Mouse (Mus musculus) frontal cortex, postnatal 10 days (tissue): ENCODE measurements around the gene Rasal2.

Experiments used
- DNase-seq, 2 experiments: peaks; one replicate each; pipeline ENCODE4 v3.0.0; 2022; ENCODE audit warnings: low spot score in 2 of 2, mixed read lengths in 1 of 2

Rasal2 gene

DNA sequence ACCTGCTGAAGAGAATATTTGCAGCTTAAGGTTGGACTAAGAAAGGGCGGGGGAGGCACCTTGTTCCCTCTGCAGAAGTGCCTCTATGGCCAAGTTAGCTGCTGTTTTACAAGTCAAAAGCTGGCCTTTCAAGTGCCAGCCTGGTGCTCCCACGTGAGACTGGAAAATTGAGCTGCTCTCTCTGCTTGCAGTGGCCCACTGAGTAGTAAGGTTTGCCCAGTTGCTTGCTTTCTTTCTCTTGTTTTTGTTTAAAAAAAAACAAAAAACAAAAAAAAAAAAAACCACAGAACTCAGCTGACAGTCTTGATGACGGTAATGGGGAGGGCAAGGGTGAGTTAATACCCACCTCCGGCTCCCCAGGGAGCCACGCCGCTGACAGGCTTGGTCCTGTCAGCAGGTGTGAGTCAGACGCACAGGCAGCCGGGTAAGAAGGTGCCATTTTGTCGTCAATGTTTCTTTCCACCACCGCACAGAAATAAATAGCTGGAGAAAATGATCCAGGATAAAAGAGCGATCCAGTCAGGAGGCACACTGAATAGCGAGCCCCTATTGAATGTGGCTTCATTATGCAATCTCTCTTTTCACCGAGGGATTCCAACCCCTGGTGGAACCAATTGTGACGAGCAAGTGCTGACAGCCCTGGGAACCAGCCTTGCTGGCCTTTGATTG is 27.7 kb upstream of the Rasal2 start:
- DNase-seq: no peak

DNA sequence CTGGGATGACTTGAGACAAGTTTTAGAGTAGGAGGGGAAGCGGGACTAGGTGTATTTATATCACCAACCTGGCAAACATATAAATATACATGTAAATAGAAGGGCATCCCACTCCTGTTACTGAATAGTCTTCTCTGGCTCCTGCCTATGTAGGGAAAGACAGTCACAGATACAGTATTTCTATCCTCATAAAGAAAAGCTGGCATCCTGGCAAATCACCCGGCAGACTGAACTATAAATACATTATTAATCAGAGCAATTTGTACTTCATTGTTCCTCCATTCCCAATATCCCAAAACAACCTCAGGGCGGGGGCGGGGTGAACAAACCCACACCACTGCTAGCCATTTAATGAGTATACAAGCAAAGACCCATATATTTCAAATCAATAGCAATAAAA is 26.7 kb upstream of the Rasal2 start:
- no peak for DNase-seq

DNA sequence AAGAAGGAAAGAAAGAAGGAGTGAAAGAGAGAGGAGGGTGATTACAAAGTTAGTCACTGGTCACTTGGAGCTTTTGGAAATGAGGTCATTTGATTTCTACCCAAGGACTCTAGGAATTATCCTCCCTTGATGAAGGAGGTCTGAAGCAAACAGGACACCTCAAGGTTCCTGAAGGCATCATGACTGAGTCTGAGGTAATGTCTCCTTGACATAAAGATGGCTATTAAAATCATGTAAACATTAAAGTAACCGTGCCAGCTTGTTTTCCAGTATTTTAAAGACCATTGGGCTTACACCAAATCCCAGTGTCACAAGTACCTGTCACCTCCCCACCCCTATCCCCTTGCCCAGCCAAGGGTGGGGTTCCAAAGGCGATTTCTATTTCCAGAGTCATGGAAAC is 25.9 kb upstream of the Rasal2 start:
- DNase-seq: no peak

DNA sequence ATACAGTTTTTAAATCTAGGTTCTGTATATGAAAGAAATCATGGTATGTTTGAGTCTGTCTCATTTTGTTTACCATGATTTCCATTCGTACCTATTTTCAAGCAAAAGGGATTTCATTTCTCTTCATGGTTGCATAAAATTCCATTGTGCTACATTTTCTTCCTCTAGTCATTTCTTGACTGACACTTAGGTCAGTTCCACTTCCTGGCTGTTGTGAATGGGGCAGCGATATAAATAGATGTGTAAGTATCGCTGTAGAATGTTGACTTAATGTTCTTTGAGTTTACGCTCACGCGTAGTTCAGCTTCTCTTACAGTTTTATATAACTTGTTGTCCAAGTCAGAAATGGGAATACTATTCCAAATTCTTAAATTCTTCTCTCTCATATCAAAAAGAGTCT is 23.5 kb upstream of the Rasal2 start:
- no peak for DNase-seq

DNA sequence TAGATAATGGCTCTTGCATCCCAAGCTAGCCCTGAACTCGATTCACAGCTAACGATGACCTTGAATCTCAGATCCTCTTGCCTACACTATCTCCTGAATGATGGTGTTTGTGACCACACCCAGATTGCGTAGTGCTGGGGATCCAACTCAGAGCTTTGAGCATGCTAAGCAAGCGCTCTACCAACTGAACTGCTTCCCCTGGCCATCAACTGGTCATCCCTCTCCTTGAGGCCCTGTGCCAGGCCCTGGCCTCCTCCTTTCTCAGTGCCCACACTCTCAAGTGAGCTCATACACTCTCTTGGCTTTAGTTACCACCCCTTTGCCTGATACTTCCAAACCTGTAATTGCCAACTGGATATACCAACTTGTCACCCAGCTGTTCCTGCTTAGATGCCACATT is 22.0 kb upstream of the Rasal2 start:
- DNase-seq: no peak

DNA sequence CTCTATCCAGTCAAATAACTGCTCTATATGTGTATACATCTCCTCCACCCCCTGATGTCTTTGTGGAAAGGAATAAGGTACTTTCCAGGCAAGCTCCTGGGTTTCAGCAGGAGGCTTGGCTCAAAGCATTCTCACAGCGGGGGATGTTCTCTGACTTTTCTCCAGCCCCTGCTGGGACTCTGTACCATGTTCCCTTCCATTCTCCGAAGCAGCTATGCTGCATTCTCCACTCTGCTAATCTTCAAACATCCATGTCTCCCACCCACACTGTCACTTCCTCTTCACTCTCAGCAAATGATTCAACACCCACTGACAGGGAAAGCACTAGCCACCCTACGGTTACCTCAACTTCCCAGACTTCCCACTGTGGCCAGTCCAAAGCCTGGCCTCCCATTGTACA is 20.9 kb upstream of the Rasal2 start:
- no peak for DNase-seq

DNA sequence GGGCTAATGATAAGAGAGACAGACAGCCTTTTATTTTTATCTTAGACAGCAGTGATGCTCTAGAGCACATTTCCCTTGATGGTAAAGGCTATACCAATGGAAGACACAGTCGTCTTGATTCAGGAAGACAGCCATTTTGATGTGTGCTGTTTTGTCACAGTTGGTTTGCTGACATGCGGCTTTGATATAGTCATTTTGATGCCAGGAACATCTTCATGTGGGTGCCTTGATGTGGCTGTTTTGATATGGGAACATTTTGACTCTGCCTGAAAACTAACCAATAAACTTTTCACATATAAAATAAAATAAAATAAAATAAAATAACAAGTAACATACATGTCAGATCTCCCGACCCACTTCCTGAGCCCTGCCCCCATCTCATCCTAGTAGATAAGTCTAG is 16.0 kb upstream of the Rasal2 start:
- DNase-seq: no peak

DNA sequence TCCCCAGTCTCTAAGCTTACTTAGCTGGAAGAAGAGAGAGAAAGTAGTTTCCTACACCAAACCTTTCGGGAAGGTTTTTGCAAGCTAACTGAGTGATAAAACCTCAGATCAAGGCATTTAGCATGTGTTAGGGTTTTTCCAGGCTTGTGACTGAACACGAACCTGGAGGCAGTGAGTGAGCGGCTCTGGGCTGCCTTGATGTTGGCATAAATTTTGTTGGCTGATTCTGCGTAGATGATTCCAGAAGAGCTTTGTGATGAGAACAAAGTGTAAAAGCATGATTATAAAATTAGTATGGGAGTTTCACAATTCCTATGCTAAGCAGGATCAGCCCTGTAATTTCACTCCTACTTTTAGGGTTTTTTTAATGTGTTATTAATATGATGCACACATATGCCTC is 15.2 kb upstream of the Rasal2 start:
- no peak for DNase-seq

DNA sequence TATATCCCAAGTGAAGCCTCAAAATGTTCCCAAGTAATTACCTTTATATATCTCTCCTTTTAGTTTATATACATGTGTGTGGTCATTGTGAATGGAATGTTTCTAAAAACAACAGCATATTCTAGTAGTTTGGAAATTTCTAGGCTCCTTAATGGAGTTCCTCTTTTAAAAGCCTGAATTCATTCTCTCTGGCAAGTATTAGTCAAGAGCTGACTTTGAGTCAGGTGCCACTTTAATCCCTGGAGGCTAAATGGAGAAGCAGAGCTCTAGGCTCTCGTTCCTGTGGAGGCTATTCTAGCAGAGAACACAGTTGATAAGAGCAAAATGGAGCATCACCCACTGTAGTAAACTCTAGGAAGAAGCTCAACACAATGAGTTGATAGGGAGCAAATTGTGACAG is 14.5 kb upstream of the Rasal2 start:
- DNase-seq: no peak

DNA sequence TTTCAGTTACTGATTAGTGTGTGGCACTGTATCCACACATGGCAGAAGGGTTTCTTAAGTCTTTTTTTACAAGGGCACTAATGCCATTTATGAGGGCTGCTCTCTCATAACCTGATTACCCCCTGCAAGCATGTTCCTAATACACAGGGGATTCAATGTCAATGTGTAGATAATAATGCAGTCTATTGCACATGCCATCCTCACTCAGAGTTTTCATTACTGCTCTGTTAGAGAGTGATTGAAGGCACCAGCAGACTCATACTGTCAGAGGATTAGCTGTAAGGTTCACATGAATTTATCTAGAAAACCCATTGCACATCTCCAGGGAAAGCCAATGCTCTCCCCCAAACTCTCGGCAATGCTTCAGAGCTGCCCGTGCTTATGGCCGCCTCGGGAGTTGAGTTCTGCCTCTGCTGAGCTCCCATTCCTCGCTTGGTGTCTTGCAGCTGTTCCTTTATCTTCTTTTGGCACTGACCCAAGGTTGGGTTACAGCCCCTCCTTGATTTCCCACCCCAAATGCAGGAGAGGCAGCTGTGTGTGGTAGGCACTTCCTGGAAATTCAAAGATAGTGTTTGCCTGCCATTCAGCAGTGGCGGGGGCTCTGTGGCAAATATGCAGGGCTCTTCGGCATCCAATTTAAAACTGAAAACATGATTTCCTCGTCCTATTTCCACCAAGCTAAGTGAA is 13.5 kb upstream of the Rasal2 start:
- no peak for DNase-seq

DNA sequence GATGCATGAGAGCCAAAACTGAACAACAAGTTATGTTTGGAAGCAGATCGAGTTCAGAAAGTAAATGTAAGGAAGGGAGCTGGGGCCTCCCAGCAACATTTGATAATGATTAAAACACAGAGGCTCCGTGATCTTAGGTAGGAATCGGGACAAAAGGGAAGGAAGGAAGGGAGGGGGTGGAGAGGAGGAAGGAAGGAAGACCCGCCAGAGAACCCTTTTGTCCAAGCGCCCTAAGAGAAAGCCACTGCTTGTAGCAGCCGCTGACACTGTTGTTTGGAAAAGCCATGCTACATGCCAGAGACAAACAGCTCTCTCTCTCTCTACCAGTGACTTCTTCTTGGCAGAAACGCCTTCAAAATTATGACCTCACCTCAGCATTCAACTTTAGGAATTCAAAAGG is 5.5 kb upstream of the Rasal2 start:
- DNase-seq: no peak

DNA sequence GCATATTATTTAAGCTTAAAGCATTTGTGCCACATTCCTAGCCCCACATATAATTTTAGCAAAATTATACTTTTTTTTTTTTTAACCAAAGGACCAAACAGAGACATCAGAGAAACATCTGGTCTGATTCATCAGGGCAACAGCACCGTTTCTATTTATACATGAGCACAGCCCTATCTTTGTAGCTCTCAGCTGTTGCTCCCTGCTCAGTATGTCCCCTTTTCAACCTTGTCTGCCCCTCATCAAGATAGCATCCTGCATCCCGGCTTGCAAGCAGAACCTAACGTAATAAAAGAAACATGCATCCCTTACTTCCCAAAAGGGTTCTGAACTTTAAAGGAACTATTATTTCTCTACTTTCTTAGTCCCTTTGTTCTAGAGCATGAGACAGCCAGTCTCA is 5.0 kb upstream of the Rasal2 start:
- no peak for DNase-seq

DNA sequence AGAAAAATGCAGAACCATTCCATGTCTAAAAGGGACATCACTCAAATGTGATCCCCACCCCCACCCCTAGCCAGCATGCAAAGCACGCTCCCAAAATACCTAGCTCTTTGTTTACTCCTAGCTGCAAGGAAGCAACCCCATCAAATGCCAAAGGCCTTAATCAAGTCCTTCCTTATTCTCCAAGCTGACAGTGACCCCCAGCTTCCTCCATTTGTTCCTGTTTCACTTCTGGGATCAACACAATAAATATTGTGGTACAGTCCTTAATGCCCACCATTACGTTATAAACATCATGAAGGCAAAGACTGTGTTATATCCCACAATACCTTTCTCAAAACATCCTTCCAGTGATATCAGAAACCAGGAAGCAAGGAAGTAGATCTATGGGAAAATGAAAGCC is 4.2 kb upstream of the Rasal2 start:
- no peak for DNase-seq

DNA sequence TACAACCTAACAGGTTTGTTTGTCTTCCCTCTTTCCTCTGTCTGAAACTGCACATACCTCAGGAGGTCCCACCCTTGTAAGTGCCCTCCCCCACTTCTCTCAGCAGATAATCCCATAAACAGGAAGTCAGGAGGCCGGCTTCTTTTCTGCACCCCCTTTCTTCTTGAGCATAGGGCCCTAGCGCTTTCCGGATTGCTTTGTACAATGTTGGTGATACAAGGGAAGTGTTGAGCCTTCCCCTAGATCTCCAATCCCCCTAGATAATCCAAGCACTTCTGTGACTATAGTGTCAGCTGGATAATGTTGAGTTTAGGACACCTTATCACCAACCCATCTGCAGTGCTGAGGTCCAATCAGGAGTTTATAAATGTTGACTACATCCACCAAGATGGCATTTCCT is 3.4 kb upstream of the Rasal2 start:
- DNase-seq: no peak

DNA sequence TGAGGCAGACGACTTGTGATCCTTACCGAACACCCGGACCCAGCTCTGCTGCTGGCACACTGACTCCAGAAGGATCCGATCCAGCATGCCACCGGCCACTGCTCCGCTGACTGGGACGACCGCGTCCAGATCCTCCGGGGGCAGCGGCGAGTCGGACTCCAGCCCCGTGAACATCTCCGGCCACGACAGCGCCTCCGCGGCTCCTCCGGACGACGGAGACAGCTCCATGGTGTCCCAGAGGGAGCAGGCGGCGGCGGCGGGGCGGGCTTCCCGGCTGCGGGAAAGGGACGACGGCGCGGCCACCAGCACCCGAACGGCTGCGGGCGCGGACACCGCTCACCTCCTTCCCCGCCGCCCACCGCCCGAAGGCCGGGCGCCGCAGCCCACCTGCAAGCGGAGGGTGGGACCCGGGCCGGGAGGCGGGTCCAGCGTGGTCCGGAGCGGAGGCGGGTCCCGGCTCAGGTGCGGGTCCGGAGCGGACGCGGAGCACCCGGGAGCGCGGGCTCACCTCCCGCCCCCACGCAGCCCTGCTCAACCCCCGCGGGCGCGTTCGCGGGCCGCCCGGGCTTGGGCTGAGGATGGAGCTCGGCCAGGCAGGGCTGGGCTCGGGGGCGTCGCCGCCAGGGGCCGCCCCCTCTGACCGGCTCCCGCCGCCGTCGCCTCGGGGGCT is 549 bp downstream of the Rasal2 start:
- peak; percentile 45 to 64 for DNase-seq

DNA sequence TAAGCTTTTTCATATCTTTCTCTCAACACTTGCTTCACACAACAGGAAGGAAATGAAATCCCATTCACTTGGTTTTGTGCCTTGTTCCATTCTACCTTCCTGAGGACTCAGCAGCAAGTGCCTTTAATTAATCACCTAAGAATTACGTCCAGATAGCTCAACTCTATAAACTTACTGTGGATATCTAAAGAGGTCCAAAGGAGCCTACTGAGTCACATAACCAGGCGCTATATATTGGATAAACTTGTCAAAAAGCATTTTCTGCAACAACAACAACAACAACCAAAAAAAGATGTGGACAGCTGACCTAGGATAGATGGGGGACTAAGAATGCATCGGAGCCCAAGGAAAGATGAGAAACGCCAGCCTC is 1.1 kb downstream of the Rasal2 start:
- DNase-seq: no peak

DNA sequence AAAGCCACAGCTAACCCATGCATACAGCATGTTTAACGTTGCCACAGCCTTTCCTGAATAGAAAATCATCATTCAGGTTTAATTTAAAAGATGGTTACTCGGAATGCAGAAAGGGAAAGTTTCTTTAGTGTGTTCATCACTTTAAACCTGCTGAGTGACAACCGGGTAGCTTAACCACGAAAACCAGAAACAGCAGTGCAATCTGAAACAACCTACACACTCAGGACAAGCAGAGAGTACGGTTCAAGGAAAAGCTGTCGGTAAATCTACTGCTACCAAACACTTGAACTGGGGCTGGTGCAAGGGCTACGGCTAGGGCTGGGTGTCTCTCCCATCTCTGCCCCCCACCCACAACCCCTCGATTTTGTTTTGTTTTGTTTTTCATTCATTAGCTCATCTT is 1.5 kb downstream of the Rasal2 start:
- no peak for DNase-seq

DNA sequence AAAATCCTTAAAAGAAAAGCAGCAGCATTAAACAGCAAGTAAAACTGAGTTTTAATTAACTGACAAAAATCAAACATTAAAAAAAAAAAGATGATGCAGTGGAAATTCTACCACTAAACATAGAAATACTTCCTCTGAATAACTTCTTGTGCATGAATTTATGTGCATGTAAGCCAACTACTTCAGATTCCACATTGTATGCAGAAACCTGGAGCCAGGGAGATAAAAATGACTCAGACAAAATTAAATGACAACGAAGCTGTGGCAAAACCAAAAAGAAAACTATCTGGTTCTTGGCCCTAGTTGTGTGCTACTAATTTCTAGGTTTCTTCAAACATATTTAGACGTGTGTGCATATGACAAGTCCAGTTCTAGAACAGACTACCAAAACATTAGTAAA is 2.7 kb downstream of the Rasal2 start:
- DNase-seq: no peak

DNA sequence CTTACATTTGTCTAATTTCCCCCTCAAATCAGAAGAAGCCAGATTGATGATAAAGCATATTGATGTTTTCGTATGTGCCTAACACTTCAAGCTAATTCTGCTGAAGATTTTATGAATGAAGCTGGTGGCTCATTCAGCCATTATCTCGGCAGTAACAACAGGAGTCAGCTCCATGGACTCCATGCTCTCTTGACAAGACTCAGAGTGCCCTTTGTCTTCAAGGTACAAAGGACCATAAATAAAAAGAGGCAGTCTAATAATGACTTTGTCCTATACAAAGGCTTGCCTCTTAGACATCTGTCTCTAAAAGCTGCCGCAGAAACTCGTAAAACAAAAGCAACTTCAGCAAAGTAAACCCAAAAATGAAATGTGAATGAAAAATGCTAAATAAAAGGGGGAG is 24.4 kb downstream of the Rasal2 start:
- no peak for DNase-seq

DNA sequence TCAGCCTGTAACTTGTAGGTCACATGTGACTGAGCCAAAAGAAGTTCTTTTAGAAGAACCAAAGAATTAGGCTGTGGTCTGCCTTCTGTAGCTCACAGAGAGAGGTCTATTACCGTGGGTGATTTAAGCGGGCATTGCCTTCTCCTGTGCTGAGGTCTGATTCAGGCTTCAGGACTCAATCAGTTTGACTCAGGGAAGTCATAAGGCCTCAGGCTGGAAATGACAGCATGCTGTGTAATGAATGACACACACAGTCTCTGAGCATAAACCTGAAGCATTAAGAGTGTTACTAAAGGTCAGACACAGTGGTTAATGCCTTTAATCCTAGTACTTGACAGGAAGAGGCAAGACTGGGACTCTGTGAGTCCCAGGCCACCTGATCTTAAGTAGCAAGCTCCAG is 31.7 kb downstream of the Rasal2 start:
- DNase-seq: no peak

DNA sequence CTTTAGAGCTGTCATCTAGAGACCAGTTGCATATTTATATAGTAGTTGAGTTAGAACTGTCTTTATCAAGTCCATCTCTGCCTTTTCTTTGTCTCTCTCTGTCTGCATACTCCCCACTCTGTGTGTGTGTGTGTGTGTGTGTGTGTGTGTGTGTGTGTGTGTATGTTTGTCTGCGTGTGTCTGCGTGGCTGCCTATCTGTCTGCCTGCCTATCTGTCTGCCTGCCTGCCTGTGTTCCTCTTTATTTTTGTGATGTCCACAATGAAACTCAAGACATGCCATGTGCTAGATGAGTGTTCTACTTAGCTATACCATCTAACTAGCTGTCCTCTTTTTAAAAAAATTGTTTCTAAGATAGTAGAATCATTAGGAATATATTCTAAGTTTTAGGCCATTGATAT is 42.0 kb downstream of the Rasal2 start:
- DNase-seq: no peak

DNA sequence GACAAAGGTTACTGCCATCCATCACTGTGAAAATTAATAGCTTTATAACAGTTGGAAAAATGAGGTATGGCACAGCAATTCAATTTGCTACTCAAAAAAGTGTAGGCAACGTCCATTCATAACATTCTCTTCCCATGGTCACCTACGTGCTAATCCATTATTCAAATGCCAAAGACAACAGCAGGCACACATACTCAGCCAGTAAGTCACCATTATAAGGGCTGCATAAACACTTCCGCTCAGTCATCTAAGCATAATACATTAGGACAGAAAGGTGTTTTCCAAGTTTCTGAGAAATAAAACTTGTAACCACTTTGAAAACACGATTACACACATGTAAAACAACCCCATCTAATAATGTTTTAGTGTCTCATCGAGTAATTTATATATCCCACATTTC is 44.1 kb downstream of the Rasal2 start:
- no peak for DNase-seq

DNA sequence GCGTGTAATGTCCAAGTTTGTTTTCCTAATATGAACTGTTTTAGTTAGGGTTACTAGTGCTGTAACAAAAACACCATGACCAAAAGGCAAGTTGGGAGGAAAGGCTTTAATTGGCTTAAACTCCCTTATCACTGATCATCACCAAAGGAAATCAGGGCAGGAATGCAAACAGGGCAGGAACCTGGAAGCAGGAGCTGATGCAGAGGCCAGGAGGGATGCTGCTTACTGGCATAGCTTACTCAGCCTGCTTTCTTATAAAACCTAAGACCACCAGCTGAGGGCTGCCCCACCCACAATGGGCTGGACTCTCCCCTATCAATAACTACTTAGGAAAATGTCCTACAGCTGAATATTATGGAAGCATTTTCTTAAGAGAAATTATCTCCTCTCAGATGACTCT is 65.7 kb downstream of the Rasal2 start:
- no peak for DNase-seq

DNA sequence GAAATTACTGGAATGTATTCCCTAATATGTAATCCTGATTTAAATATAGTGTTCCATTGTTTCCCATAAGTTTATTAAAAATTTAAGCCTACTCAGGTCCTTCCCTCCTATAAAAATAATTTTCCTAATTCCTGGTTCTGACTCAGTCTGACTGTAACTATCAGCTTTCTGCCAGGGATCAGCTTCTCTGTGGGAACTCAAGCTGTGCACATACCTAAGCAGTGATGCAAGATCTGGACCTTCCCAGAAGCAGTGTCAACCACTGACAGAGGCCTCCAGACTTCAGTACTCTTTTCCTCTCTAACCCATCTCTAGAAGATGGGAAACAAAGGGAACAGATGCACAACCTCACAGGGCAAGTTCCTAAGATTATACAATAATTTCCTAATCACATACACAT is 68.9 kb downstream of the Rasal2 start:
- DNase-seq: no peak
